12 mouse cellular contexts compared by ENCODE assay signal in the genomic region with DNA sequence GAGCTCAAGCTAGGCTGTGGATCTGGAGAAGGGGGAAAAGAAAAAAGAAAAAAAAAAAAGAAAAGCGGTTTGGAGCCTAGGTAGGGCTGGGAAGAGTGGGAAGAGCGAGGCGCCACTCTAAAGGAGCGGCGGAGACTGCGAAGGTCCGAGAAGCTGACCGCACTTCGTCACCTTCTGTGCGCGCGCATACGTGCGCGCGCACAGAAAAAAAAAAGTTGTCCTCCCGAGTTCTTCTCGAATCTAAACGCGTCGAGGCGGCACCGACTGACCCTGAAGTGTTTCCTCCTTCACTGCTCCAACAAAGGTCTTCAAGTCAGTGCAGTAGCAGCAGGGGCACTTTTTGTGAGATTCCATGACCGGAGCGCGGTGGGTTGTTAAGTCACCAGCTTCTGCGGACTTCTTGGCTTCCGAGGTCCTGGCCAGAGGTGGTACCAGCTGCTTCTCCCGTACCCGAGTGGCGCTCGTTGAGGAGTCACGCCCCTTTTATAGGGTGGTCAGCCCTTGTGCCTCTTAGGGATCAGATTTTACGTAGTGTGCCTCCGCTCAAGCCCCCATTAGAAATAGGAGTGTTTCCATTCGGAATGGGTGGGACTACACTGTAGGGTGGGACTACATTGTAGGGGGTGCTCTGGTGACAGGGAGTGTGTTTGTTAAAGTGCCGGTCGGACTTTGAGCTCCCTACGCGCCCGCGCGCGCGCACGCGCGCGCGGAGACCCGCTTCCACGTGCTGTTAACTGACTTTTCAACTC. TPM values are rescaled to one million over a fixed set of nuclear protein-coding genes. Genes with fewer than 3 reads are reported as not detected.
A peak's percentile ranks its signal among the peaks of the same experiment; 100 is the strongest.
DNase-seq lines count a peak whose midpoint lies in the region; ATAC-seq and TF ChIP-seq lines count a peak whose summit lies in the region.
"Had no signal": no experiment of that assay in that cellular context is flagged by ENCODE, and none has a peak within 500 bp of the region (broad histone marks: within the 10 kb centered on the region; RNA-seq: fewer than 3 reads in every experiment).

No protein-coding gene starts in this region.

- no peaks in the 10 kb centered on the region for H3K36me3 ChIP-seq in hindbrain, embryonic 10.5 days
- no peaks in the 10 kb centered on the region for H3K36me3 ChIP-seq in hindbrain, postnatal 0 days (ENCODE audit: insufficient read depth, low read length)
- no peaks in the 10 kb centered on the region for H3K36me3 ChIP-seq in ES-E14 (ENCODE audit: control insufficient read depth, insufficient read depth, low read length, poor library complexity, severe bottlenecking)
- no peaks in the 10 kb centered on the region for H3K36me3 ChIP-seq in forebrain, embryonic 13.5 days (ENCODE audit: poor library complexity, severe bottlenecking)
- no peaks in the 10 kb centered on the region for H3K36me3 ChIP-seq in liver, embryonic 16.5 days (ENCODE audit: control insufficient read depth, insufficient read depth)
- H3K36me3 ChIP-seq: G1E had no signal

- no peak for TF ChIP-seq CTCF in hindbrain, postnatal 0 days (IDR thresholded peaks at IDR 0.05; ENCODE audit: low read depth)

- H3K9me3 ChIP-seq in hindbrain, embryonic 10.5 days, result 0 out of 2 replicates have a peak, but pooled peaks cover 3% of the 10 kb centered on the region
- H3K9me3 ChIP-seq in hindbrain, postnatal 0 days (ENCODE audit: low read length), result no peaks in the 10 kb centered on the region
- H3K9me3 ChIP-seq in ES-E14 (ENCODE audit: control insufficient read depth, insufficient read depth, low read depth, low read length), result no peaks in the 10 kb centered on the region
- peaks cover 3% of the 10 kb centered on the region; the same call in 1 of the 2 replicates for H3K9me3 ChIP-seq in forebrain, embryonic 13.5 days (replicated peaks)
- H3K9me3 ChIP-seq in liver, embryonic 16.5 days (replicated peaks; ENCODE audit: control insufficient read depth, low read length), result no peaks in the 10 kb centered on the region
- H3K9me3 ChIP-seq: G1E had no signal

- peaks cover 95% of the 10 kb centered on the region for H3K27me3 ChIP-seq in hindbrain, embryonic 10.5 days (ENCODE audit: insufficient read depth, poor library complexity, severe bottlenecking)
- peaks cover 18% of the 10 kb centered on the region for H3K27me3 ChIP-seq in hindbrain, postnatal 0 days (ENCODE audit: insufficient read depth, low read length)
- H3K27me3 ChIP-seq in forebrain, embryonic 13.5 days, result peaks cover 82% of the 10 kb centered on the region
- peaks cover 61% of the 10 kb centered on the region for H3K27me3 ChIP-seq in liver, embryonic 16.5 days (ENCODE audit: control insufficient read depth, insufficient read depth, low read depth, low read length)

- no peak overlapping the region; the same call in 1 of the 2 replicates for H3K4me2 ChIP-seq in hindbrain, postnatal 0 days (ENCODE audit: low read depth, low read length)
- peak overlapping the region; percentile 39 for H3K4me2 ChIP-seq in forebrain, embryonic 13.5 days
- H3K4me2 ChIP-seq in liver, embryonic 16.5 days (ENCODE audit: low read depth, low read length), result peak overlapping the region; percentile 36

- ATAC-seq in hindbrain, postnatal 0 days, result no peak
- ATAC-seq in forebrain, embryonic 13.5 days, result no peak; the same call in 1 of the 2 replicates
- no peak for ATAC-seq in liver, embryonic 16.5 days (ENCODE audit: low read depth)
- no peak for ATAC-seq in erythroblast, adult 5-6 weeks (replicated peaks; ENCODE audit: low FRiP score, poor library complexity, severe bottlenecking)

- no peak overlapping the region for H3K27ac ChIP-seq in hindbrain, embryonic 10.5 days
- H3K27ac ChIP-seq in hindbrain, postnatal 0 days, result no peak overlapping the region
- no peak overlapping the region for H3K27ac ChIP-seq in ES-E14 (ENCODE audit: insufficient read depth, low read depth, low read length, poor library complexity, severe bottlenecking)
- H3K27ac ChIP-seq in forebrain, embryonic 13.5 days, result no peak overlapping the region
- no peak overlapping the region for H3K27ac ChIP-seq in liver, embryonic 16.5 days (ENCODE audit: low read length)

- no peak overlapping the region for H3K9ac ChIP-seq in hindbrain, postnatal 0 days (replicated peaks; ENCODE audit: low read length)
- peak overlapping the region; percentile 11; the same call in 1 of the 2 replicates for H3K9ac ChIP-seq in ES-E14 (ENCODE audit: insufficient read depth, low read depth, low read length, poor library complexity, severe bottlenecking)
- no peak overlapping the region for H3K9ac ChIP-seq in forebrain, embryonic 13.5 days
- H3K9ac ChIP-seq in liver, embryonic 16.5 days (ENCODE audit: low read depth, low read length), result no peak overlapping the region

- in situ Hi-C loops in ES-E14 (cut with MboI; ENCODE audit: low sequenced_read_pairs in 2 of 2, unreplicated experiment in 2 of 2), result no loop called here

- H3K4me3 ChIP-seq in hindbrain, embryonic 10.5 days, result peak overlapping the region; percentile 13; the same call in 1 of the 2 replicates
- H3K4me3 ChIP-seq in hindbrain, postnatal 0 days (ENCODE audit: low read length), result no peak overlapping the region
- peak overlapping the region; percentile 72 to 73 for H3K4me3 ChIP-seq in ES-E14 (ENCODE audit: insufficient read depth in 1 of 2, low read depth in 1 of 2, low read length in 2 of 2, poor library complexity in 1 of 2, severe bottlenecking in 1 of 2)
- H3K4me3 ChIP-seq in forebrain, embryonic 13.5 days, result peak overlapping the region; percentile 13; the same call in 1 of the 2 replicates
- peak overlapping the region; percentile 27 for H3K4me3 ChIP-seq in liver, embryonic 16.5 days (ENCODE audit: low read depth, low read length)

- 0 out of 2 replicates have a peak, but pooled peaks cover 3% of the 10 kb centered on the region for H3K4me1 ChIP-seq in hindbrain, embryonic 10.5 days (replicated peaks)
- no peaks in the 10 kb centered on the region for H3K4me1 ChIP-seq in hindbrain, postnatal 0 days (ENCODE audit: insufficient read depth, low read length)
- H3K4me1 ChIP-seq in ES-E14 (ENCODE audit: control insufficient read depth in 2 of 2, insufficient read depth in 2 of 2, low read length in 2 of 2, poor library complexity in 1 of 2), result no peaks in the 10 kb centered on the region
- H3K4me1 ChIP-seq in forebrain, embryonic 13.5 days, result no peaks in the 10 kb centered on the region; the same call in 1 of the 2 replicates
- no peaks in the 10 kb centered on the region for H3K4me1 ChIP-seq in liver, embryonic 16.5 days (ENCODE audit: control insufficient read depth, low read depth, low read length)

- WGBS in hindbrain, embryonic 10.5 days, result 17% methylated on average over 52 of the region's 52 CpGs
- 30% methylated on average over 52 of the region's 52 CpGs for WGBS in hindbrain, postnatal 0 days
- 24% methylated on average over 35 of the region's 52 CpGs for WGBS in forebrain, embryonic 13.5 days
- 19% methylated on average over 52 of the region's 52 CpGs for WGBS in liver, embryonic 16.5 days (ENCODE audit: insufficient replicate concordance)

- peak; percentile 18 for DNase-seq in hindbrain, embryonic 10.5 days (ENCODE audit: low spot score)
- no peak for DNase-seq in hindbrain, postnatal 0 days (ENCODE audit: low spot score)
- DNase-seq in ES-E14 (ENCODE audit: low read depth, low spot score), result no peak
- no peak for DNase-seq in adrenal gland, postnatal 10 days
- DNase-seq in frontal cortex, postnatal 10 days (ENCODE audit: low spot score in 2 of 2), result no peak
- DNase-seq: cerebellum, adult 11-12 months; lung, postnatal 36 days had no signal

TF ChIP-seq in ES-E14, 5 proteins besides CTCF, POLR2A, EP300 and RAD21:
- TF ChIP-seq ZC3H11A (IDR thresholded peaks at IDR 0.05; ENCODE audit: borderline replicate concordance, low read depth, low read length) (no peak), ZNF384 (IDR thresholded peaks at IDR 0.05; ENCODE audit: low read depth, low read length) (peak; percentile 75)

RNA-seq across cellular contexts. Expression of a gene that starts 2.0 kb away (rescaled TPM):
- not detected in 2 replicates for polyA plus RNA-seq in hindbrain, embryonic 10.5 days (2016; fragmentation: Nextera tagmentation; extraction: Ambion mirVana)
- total RNA-seq in hindbrain, postnatal 0 days (2014; rRNA removed), result not detected in 2 replicates
- not detected in 2 replicates for polyA plus RNA-seq in hindbrain, postnatal 0 days (2015; fragmentation: Nextera tagmentation; extraction: Ambion mirVana)
- 0.48 and 2.3 TPM in 2 replicates for total RNA-seq in ES-E14 (2012; rRNA removed)
- not detected in 2 replicates for polyA plus RNA-seq in forebrain, embryonic 13.5 days (2015; fragmentation: Nextera tagmentation; extraction: Ambion mirVana)
- polyA plus RNA-seq in liver, embryonic 16.5 days (2015; fragmentation: Nextera tagmentation; extraction: Ambion mirVana), result not detected in 2 replicates
- total RNA-seq in adrenal gland, postnatal 10 days (2021), result not detected
- total RNA-seq in erythroblast, adult 5-6 weeks (2015; ENCODE audit: low replicate concordance), result not detected in 2 replicates
- not detected in 2 replicates for total RNA-seq in erythroblast, adult 5-6 weeks (2017; ENCODE audit: low replicate concordance)
- total RNA-seq: G1E had no signal
- polyA plus RNA-seq: G1E; gonadal fat pad, adult 2 months had no signal
